Mouse (Mus musculus) neural tube, embryonic 10.5 days (tissue): ENCODE data around the gene Zkscan2.

Source experiments
- DNase-seq: peaks from one replicate; pipeline ENCODE4 v3.0.0-alpha.2; 2017; ENCODE audit warnings: low spot score; ENCODE audit errors: extremely low spot score

The Zkscan2 gene

DNA sequence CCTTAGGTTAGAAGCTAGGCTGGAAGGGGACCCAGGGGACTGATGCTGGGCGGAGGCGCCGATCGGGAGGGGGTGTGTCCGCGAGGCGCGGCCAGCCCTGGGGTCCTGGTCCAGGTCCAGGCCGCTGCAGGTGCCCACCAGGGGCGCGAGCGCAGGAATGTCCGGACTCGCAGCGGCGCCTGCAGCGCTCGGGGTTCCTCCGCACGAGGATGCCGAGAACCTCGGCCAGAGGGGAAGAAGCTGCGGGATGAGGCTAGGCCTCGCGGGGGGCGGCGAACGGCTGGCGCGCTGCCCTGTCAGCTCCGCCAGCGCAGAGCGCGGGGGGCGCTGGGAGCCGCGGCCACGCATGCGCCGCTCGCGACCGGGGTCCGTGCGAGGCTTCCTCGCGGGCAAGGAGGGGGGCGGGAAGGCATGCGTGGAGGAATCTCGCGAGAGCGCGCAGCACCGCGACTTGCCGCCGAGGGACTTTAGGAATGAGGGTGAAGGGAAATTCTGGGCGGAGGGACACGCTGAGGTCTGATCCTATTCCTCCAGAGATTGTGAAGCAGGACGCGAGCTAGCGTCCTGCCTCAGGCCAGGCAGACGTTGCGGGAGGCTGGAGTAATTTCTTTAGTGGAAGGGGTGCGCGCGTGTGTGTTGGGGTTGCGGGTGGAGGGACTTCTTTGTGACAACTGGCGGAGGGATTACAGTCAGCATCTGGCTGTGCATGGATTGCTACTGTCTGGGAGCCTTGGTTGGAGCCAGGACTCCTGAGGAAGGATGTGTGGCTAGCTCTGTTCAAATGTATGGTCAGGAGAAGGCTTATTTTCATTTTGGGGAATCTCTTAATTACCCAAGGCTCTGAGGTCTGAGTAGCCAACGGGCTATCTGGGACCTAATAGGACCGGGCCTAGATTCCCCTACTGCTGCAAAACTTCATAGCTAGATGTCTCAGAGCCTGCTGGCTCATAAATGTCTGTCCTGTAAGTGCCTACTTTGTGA is at the start of gene Zkscan2:
Gene Zkscan2 (minus strand): TSS at position 211 of the 981 bp plus-strand sequence.
- DNase-seq: peak; percentile 88

- DNase-seq: no peak
Observed at GRCm38 (mm10) chr7:123529190-123529589, 28.9 kb upstream of the Zkscan2 start.

DNA sequence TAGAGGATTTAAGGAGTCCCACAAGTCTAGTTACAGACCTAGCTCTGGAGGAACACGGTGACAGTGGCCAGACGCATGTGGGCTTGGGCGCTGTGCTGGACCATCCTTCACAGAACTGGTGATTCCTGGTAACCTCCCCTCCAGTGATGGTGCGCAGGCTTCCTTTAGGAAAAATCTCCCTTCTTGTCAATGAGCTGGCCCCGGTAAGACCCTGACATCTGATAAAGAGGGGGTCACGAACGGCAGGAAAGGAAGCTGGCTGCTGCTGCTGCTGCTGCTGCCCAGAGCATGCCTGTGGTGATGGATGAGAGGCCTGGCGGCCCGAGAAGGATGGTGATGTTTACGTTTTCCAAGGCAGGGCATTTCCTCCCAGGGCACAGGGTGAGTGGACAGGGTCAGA is 25.5 kb upstream of the Zkscan2 start:
- DNase-seq: peak; percentile 37

DNA sequence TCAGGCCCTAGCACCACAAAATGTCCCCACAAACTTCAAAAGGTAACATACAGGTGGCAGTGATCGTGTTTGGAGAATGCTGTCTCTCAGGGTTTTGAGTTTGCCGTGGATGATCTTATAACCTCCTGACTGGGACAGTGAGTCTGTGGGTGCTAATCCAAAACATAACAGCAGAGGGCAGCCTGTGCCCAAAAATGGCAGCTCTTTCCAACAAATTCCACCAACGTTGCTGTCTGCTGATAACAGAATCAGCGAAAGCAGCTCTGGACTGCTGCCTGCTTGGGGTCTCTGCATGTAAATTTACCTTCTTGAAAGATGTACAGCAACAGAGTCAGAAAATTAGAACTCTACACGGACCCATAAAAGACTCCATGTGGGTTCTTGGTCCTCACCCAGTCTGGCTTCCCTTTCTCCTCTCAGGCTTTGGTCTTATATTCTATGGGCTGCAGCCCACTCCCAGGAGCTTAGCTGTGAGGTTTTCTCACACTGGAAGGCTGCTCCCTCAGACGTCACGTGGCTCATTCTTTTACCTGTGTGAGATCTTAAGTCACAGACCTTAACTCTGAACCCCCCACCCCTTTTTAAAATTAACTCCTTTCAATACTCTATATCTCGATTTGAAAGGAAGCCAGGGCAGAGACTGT is 24.1 kb upstream of the Zkscan2 start:
- peak; percentile 82 for DNase-seq

GRCm38 (mm10) chr7:123507946-123508345 is 7.7 kb upstream of the Zkscan2 start:
- DNase-seq: no peak

- peak; percentile 39 for DNase-seq
Observed at GRCm38 (mm10) chr7:123503358-123503757, 3.1 kb upstream of the Zkscan2 start.

DNA sequence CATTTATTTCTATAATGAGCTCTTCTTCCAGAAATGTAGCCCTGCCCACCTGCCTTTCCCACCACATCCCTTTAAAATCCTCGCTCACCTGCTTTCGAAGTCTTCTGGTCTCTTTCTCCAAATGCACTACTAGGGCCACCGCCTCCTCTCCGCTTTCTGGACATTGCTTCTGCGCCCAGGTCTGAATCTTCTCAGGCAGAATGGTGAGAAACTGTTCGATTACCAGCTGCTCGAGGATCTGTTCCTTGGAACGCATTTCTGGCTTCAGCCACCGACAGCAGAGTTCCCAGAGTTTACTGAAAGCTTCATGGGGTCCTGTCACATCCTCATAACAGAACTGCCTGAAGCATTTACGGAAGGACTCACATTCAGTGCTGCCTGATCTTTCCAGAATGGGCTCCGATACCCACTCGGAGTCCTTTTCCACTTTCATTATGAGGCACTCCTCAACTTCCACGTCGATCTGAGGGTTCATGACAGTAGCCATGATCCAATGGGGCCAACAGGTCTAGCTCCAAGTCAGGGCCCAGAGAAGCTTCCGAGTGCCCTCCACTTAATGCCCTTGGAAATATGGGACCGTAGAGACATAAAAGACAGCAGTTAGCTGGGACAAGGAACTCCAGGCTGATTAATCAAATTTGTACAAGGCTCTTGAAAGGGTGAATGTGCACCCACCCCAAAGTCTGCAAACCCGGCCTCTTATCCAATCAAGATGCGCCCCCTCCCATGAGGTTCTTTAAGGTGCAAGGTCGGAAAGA is 589 bp downstream of the Zkscan2 start:
- DNase-seq: no peak

DNA sequence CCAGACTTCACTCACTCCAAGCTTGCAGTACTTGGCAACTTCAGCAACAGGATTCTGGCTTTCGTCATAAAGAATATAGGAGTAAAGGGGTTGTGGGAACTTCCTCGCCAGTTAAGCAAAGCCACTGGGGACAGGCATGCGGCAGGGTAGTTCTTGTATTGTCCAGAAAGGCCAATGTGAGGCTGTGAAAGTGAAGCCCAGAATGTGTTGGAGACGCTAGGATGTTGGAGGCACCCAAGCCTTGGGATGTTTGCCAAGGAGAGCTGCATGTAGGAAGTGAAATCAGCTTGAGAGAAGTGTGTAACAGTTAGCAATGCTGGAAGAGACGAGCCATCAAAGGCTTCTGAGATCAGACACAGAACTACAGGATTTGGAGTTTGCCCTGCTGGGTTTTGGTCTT is 12.5 kb downstream of the Zkscan2 start:
- no peak for DNase-seq

- DNase-seq: no peak
Observed at GRCm38 (mm10) chr7:123467961-123468360, 32.3 kb downstream of the Zkscan2 start.

GRCm38 (mm10) chr7:123465692-123466387 is 34.4 kb downstream of the Zkscan2 start:
- peak; percentile 72 for DNase-seq

DNA sequence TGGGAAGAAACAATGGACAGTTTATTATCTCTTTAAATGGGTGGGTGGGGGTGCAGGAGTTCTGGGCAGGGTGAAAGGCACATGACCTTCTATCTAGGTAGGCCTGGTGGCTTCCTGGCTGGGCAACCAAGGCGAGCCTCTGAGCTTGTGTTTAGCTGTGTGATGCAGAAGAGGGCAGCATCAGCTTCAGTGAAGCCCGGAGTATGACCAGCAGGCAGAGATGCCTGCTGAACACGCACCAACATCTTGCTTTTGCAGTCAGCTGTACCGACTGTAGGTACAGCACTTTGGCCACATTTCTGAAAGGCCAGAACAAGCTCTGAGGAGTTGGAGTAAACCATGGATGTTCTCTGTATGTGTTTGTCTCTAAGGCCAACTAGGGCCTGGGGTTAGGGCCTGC is 36.7 kb downstream of the Zkscan2 start:
- DNase-seq: no peak

GRCm38 (mm10) chr7:123462070-123462501 is 38.2 kb downstream of the Zkscan2 start, which contains the start of gene Aqp8:
TSS of gene Aqp8 (plus strand) at chr7:123462291.
- no peak for DNase-seq

DNA sequence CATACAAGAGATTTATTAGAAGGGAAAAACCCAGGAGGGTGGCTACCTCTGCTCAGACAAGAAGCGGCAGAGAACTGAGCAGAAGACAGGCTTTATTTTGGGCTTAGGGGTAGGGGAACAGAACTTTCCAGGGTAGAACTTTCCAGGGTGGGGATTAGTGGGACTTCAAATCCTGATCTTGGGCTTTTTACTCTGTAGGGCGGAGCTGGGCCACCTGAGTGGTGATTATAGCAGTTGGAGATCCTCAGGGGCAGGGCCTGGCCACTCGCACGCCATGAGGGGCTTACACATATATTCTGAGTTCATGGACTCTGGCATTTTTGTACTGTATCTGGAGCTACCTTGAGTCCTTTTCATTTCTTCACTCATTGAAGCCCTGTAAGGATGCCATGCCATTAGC is 38.9 kb downstream of the Zkscan2 start:
- no peak for DNase-seq

- no peak for DNase-seq
Observed at GRCm38 (mm10) chr7:123459247-123459646, 41.0 kb downstream of the Zkscan2 start.

GRCm38 (mm10) chr7:123458309-123458708 is 41.9 kb downstream of the Zkscan2 start:
- DNase-seq: no peak

DNA sequence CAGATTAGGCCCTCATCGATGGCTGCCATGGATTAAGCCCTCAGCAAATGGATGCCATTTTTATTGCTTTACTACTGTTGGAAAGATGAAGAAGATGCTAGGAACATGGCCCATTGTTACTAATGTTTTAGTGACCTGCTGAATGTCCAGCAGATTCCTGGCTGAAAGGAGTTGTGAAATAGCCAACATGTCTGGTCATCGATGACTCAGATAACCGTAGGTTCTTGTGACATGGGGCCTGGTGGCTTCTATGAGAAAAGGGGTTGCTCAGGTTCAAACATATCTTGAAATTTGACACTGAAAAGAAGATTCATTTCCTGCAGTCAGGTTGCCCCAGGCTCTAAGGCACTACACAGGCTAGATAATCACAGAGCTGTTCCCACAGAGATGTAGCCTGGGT is 45.2 kb downstream of the Zkscan2 start:
- no peak for DNase-seq

GRCm38 (mm10) chr7:123453066-123453465 is 47.2 kb downstream of the Zkscan2 start:
- no peak for DNase-seq

- no peak for DNase-seq
Observed at GRCm38 (mm10) chr7:123452551-123452950, 47.7 kb downstream of the Zkscan2 start.

GRCm38 (mm10) chr7:123450515-123450914 is 49.7 kb downstream of the Zkscan2 start:
- no peak for DNase-seq

GRCm38 (mm10) chr7:123449676-123450075 is 50.6 kb downstream of the Zkscan2 start:
- no peak for DNase-seq

DNA sequence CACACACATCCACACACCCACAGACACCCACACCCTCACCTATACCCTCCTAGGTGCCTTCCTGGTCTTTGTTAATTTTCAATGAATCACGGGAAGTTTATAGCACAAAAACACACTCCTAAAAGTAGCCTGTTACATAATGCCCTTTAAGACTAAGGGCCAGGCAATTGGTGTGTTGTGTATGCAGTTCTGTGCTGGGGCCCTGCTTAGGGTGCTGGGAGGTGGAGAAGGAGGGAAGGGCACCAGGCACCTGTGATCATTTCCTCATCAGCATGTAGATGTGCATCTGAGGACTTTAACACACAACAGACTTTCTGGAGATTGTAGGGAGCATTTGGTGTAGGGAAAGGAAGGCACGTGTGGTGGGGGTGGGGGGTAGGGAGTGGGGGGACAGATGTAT is 51.5 kb downstream of the Zkscan2 start:
- no peak for DNase-seq
